Mouse (Mus musculus): ENCODE measurements at regions not wholly inside any gene's neighbourhood (a gene's known extent, or its start where the extent isn't known, plus 50 kb on each side); places are given as distances from the start of the nearest gene placed in this dataset.

DNA sequence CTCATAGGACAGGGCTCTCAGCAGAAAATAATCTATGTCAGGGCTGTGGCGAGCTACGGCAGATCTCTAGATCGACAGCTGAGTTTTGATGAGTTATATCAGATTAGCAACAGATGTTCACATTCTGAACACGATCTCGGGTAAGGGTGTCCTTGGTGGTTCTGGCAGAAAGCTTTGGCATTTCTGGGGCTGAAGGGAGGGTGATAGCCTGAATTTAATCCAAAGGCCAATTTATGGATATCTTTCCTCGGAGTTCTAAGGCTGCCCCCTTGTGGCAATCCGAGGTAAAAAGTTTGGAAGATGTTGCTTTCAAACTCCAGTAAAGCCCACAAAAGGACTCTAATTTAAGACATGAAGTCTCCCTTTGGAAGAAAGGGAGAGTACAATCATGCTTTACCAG, 101.3 kb upstream of the Luzp2 start:
- DNase-seq (ENCODE audit: low spot score in 2 of 2) = peak; percentile 75 to 80

- DNase-seq (ENCODE audit: low spot score in 2 of 2) = peak; percentile 12 to 29
Measured at GRCm38 (mm10) chr7:54734861-54735260, 100.4 kb upstream of the Luzp2 start.

GRCm38 (mm10) chr7:54767341-54767740, 68.0 kb upstream of the Luzp2 start:
- no peak for DNase-seq (ENCODE audit: low spot score in 2 of 2)

DNA sequence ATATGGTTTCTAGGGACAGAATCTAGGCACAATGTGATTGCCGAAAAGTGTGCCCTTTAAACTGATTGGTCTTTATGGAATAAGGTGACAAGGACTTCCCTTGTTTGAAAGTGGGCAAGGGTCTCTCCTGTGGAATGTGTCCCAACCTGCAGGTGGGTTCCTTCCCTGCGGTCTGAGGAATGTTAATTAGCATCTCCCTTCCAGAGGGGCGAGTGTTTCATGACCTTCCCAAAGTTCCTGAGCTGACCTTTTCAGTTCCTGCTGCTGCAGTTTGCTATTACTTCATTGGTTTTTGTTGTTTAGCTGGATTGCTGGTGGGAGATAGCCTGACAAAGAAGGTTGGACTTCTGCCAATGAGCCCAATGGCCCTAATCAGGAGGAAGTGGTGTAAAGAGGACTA, 66.6 kb upstream of the Luzp2 start:
- DNase-seq (ENCODE audit: low spot score in 2 of 2) = no peak

- DNase-seq (ENCODE audit: low spot score in 2 of 2) = peak; percentile 13
Measured at GRCm38 (mm10) chr7:54781939-54782520, 53.3 kb upstream of the Luzp2 start.

DNA sequence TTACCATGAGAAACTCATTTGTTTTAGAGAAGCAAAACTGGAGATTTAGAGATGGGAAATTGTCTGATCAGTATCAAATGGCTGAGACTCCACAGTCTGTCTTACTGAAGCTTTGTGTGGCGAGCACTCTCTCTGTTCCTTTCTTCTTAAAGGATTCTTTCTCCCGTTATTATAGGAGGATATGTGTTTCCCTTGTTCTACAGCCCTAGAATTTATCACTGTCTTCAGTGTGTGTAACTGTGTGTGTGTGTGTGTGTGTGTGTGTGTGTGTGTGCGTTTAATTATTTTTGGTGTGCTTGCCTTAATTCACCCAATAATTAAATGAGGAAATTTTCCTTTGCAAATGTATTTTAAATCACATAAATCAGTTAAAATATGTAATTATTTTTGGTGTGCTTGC, 52.7 kb upstream of the Luzp2 start:
- no peak for DNase-seq (ENCODE audit: low spot score in 2 of 2)

DNA sequence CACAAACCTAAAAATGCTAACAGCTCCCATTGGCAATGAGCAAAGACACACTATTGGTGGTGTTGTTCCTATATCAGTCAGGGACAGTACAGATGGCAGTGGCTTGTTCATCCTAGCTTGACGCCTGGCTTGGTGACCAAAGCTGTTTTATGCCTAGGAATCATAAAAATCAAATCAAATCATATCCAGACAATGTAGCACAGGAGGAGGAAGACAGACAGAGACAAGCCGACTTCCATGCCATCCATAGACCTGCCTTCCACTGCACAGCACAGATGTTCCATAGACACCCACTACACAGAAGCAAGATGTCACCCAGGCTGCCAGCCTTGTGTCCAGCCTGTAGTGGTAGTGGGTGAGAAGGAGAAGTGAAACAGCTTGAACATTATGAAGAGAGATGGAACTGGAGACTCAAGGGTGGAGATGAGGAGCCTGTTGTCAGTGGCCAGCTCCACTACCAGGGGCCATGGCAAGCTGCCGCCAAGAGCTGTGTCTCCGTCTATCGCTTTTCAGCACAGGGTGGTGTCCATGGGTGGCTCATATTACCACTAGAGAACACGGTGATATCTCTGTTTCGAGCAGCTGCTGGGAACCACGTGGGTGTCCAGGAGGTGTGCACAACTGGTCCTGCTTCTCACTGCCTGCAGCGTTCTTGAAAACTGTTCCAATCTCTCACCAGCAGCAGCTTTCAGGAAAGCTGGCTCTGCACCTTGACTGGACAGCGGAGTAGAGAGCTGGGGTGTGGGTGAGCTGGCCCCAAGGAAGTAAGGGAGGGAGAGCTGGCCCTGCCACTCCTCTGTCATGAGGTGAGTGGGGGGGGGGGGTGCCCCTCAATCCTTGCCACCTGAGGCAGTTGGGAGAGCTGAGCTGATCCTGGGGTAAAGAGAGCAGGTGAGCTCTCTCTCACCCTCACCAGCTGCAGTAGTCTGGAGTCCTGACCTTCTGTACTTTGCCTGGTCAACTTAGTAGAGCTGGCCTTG, 51.5 kb upstream of the Luzp2 start:
- peak in 1 of 2 experiments; percentile 11 for DNase-seq (ENCODE audit: low spot score in 2 of 2)
